Mouse (Mus musculus): ENCODE measurements around the gene Cnih1.

- TF ChIP-seq POLR2A (IDR thresholded peaks at IDR 0.05; ENCODE audit: low read depth, low read length) (no peak), CTCF (conservative IDR thresholded peaks at IDR 0.05; ENCODE audit: insufficient read depth, insufficient read length, low read depth, low read length) (no peak)
Measured at GRCm38 (mm10) chr14:46831295-46831694, 43.1 kb upstream of the Cnih1 start.
